In genomic region chr6:38922517-38922916, GRCm38 (mm10) we compare ENCODE assay signal across 1 mouse cellular context.
TF ChIP-seq lines count a peak whose summit lies in the region.

No protein-coding gene starts in this region.

TF ChIP-seq in MEL, 35 proteins besides CTCF, POLR2A, EP300 and RAD21 (continued from another document):
- TF ChIP-seq MAFK (IDR thresholded peaks at IDR 0.05; ENCODE audit: borderline replicate concordance, low read depth, low read length) (no peak), E2F4 (IDR thresholded peaks at IDR 0.05; ENCODE audit: borderline replicate concordance, low read depth, low read length) (no peak)
TF ChIP-seq in MEL: peak in this region for 0.
